Mouse (Mus musculus) gastrocnemius, adult 18-20 months (tissue): ENCODE measurements around the gene Hdac7. TPM values are rescaled to one million over a fixed set of nuclear protein-coding genes. Genes with fewer than 3 reads are reported as not detected.
"Not testable (repeated sequence)": the region's sequence is repeated elsewhere in the genome, so short reads cannot be mapped to it uniquely, and the experiment has no call there.

Source experiments
- DNase-seq: peaks from one replicate; pipeline ENCODE4 v3.0.0; 2021; ENCODE audit warnings: low spot score
- long read RNA-seq, 2 experiments: library from polyadenylated mRNA; stranded (forward); transcript quantifications; one replicate each; pipeline ENCODE4 v2.0.0; 2021
- total RNA-seq, 2 experiments: library from RNA; stranded (reverse); gene quantifications; 2 replicates each; pipeline ENCODE4 v1.2.3; 2021

The Hdac7 gene
- total RNA-seq = 10 to 100 TPM in 1 of 2 experiments, 1 to 10 TPM in 1; 6.2 to 10.3 TPM
- long read RNA-seq, experiment 1, full-length matches to known transcripts = 2 of 19 reads
- long read RNA-seq, experiment 1, partial matches to known transcripts = 6 of 19 reads
- long read RNA-seq, experiment 1, other reads (novel, unspliced or antisense) = 11 of 19 reads
- long read RNA-seq, experiment 2, partial matches to known transcripts = 2 of 16 reads
- long read RNA-seq, experiment 2, other reads (novel, unspliced or antisense) = 14 of 16 reads

- no peak for DNase-seq
Measured at GRCm38 (mm10) chr15:97844037-97845034, at the start of gene Hdac7. TSS of gene Hdac7 (minus strand) at chr15:97844502.

DNA sequence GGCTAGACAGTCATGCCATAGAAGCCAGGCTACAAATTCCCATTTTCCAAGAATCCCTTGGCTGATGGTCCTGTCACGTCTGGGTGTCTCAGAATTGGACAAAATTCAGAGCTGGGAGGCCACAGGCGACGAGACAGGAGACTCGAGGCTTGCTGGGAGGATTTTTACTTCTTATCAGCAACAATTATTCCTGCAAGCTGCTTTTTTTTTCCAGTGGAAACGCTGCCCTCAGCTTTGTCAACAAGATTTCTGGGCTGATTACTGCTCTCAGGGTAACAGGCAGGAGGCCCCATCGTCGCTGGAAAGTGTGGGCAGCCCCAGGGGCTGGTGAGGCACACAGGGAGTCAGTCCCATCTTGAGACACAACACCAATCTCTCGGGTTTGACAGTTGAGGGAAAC lies 48.2 kb upstream of the Hdac7 start:
- DNase-seq = no peak

DNA sequence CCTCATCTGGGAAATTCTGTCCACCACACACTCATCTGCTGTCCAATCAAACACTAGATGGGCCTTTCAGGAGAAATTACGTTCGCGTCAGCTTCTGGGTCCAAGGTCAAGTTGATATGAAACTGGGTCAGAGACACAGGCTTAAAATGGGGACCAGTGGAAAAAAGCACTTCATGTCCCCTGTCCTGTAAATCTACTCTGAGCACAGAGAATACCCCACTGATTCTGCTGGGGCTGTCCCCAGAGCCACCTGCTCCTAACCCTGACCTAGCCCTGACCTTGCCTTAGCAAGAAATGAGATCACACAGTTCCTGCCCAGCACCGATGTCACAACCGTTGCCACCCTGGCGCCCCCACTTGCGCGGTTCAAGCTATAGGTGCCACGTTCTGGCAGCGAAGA lies 46.1 kb upstream of the Hdac7 start:
- DNase-seq = no peak

GRCm38 (mm10) chr15:97890017-97890416 lies 45.7 kb upstream of the Hdac7 start:
- no peak for DNase-seq

- DNase-seq = no peak
Measured at GRCm38 (mm10) chr15:97887541-97888016, 43.3 kb upstream of the Hdac7 start.

GRCm38 (mm10) chr15:97881423-97881822 lies 37.1 kb upstream of the Hdac7 start:
- no peak for DNase-seq

- DNase-seq = no peak
Measured at GRCm38 (mm10) chr15:97880441-97880840, 36.1 kb upstream of the Hdac7 start.

DNA sequence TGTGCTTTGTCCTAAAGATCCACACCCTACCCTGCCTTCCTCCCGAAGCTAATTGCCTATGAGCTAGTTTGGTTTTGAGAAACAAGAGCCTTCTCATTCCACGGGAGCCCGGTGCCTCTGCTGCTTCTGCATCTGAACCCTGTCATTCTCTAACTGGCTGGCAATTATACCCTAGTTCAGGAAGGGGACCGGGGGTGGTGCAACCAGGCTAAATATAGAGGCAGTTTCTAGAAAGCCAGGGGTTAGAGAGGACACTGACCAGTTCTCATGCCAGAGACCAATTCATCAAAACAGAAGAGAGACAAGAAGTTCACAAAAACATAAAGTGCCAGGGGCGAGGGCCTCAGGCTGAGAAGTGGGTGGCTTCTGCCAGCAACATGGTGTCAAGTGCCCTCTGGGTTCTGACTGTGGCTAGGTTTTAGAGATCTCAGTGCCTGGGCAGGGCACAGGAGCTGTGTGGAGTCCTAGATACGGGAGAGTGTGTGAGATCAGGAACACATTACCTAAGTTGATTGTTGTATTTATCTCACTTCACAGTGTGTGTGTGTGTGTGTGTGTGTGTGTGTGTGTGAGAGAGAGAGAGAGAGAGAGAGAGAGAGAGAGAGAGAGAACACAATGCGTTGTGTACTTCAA lies 34.5 kb upstream of the Hdac7 start:
- DNase-seq = peak; percentile 10

GRCm38 (mm10) chr15:97875784-97876183 lies 31.5 kb upstream of the Hdac7 start:
- no peak for DNase-seq

DNA sequence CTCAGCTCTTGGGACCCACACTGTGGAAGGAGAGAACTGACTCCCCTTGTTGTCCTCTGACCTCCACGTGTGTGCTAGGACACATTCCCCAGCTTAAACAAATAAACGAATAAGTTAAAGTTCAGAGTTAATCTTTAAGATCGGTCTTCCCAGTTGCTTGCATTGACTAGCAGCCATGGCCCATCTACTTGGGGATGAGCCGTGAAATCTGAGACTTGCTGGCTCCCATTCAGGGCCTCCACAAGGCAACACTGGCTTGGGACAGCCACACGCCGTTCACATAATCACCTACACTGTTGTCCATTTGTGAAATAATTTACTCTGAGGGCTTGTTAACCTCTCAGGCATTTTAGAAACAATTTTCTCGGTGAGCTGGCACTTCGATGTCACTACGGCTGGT lies 29.4 kb upstream of the Hdac7 start:
- no peak for DNase-seq

- DNase-seq = no peak
Measured at GRCm38 (mm10) chr15:97872161-97872560, 27.9 kb upstream of the Hdac7 start.

GRCm38 (mm10) chr15:97871055-97872030 lies 27.0 kb upstream of the Hdac7 start:
- no peak for DNase-seq

DNA sequence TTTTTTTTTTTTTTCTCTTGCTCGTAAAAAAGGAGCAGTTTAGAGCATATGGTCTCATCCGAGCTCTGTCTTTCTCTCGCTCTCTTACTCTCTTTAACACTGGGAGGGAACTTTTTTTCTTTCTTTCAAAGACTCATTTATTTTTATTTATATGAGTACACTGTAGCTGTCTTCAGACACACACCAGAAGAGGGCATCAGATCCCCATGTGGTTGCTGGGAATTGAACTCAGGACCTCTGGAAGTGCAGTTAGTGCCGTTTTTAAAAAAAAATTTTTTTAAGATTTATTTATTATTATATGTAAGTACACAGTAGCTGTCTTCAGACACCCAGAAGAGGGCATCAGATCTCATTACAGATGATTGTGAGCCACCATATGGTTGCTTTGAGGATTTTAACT lies 25.8 kb upstream of the Hdac7 start:
- not testable (repeated sequence) for DNase-seq

DNA sequence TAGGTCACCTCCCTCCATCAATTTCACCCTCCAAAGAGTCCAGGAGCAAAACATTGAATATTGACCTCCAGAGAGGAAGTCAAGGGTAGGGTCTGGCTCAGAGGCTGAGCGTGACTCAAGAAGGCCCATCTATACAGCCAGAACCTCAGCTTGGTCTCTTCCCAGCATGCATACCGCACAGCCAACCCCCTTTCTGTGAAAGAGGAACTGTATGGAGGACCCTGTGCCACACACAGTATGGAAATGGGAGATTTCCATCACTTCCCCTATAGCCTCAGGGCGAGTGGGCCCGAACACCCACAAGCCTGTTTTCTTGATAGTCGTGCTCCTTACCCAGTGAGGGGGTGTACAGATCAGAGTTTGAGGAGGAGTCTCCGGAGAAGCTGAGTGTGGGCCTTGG lies 24.7 kb upstream of the Hdac7 start:
- DNase-seq = no peak

DNA sequence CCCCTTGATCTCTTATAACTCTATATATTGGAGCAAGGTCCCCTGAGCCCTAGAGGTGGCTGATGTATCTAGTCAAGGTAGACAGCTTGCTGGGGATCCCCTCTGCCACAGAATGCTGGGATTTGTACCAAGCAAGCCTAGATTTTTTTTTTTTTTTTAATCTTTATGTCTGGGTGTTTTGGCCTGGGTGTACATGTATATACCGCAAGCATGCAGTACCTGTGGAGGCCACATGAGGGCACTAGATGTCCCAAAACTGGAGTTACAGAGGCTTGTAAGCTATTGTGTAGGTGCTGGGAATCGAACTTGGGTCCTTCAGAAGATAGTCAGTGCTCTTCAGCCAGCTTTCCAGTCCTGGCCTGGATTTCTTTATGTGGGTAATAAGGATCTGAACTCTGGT lies 21.7 kb upstream of the Hdac7 start:
- no peak for DNase-seq

DNA sequence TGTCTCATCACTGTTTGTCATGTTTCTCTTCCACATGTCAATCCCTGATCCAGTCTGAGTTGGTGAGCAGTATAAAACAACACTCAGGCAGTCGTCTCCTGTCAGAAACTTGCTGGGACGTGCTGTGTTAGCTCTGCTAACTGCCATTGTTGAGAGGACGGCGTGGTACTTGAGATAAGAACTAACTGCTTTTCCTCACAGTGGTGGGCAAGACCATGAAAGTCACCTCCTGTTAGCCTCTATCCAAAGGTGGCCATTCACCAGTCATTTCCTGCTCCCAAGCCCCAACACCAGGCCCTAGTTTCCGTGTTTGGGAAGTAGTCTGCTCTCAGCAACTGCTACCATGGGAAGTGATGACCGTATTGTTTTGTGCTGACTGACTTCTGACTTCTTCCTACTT lies 20.9 kb upstream of the Hdac7 start:
- no peak for DNase-seq

DNA sequence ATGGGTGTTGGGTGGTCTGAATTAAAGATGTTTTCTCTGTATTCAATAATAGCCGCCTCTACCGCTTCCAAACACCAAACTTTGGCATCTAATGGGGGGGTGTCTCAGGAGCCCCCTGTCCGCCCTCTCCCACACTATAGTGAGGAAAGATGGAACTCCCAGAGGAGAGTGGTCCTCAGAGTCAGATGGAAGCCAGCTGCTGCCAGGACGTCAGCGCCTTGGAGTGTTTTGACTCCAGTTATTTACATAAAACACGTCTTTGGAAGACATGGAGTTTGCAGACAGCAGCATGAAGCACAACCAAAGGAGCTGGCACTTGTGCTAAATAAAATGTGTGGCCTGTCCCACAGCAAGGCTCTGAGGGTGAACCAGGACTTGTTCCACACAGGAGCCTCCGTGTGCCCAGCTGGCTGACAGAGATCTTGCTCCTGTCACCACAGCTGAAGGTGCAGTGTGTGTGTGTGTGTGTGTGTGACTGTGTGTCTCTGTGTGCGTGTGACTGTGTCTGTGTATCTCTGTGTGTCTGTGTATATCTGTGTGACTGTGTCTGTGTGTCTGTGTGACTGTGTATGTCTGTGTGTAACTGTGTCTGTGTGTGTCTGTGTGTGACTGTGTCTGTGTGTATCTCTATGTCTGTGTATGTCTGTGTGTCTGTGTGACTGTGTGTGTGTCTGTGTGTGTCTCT lies 20.2 kb upstream of the Hdac7 start:
- no peak for DNase-seq

DNA sequence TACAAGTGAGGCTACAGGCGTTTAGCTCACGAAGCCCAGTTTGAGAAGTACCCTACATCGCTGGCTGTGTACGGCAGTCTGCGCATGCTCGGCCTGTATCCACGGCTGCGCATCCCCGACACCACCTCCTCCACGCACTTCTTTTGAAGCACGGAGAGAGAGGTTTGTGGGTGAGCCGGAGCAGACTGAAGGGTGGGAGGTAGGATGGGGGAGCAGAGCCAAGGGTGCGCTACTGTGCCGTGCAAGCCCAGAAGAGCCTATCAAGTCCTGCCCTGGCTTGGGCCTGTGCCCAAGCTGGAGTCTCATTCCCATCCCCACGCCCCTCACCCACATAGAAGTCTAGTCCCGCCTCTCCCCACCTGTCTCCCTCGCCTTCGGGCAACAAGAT lies 19.2 kb upstream of the Hdac7 start:
- DNase-seq = no peak

DNA sequence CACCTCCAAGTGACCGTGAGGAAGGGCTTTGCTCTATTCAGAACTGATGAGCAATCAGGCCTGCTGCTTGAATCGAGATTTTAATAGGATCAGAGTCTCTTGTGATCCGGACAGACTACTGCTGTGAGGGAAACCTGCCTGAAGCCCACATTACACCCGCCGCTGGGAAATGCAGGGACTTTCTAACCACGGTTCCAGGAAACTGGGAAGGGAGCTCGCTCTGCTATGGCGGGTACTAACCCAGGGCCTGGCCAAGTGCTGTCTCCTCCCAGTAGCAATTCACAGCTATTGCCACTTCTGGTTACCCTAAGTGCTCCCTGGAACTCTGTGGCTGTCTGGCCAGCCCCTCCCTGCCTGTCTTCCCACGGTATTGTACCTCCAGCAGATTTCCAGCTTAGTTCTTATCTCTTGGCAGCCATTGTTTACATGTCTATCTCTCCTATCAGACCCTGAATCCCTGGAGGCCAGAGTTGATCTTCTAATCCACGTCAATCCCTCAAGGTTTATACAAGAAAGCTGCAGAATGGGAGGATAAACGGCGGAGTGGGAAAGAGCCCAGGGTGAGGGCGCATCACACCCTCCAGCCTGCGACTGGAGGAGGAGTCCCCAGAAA lies 18.7 kb upstream of the Hdac7 start:
- no peak for DNase-seq

DNA sequence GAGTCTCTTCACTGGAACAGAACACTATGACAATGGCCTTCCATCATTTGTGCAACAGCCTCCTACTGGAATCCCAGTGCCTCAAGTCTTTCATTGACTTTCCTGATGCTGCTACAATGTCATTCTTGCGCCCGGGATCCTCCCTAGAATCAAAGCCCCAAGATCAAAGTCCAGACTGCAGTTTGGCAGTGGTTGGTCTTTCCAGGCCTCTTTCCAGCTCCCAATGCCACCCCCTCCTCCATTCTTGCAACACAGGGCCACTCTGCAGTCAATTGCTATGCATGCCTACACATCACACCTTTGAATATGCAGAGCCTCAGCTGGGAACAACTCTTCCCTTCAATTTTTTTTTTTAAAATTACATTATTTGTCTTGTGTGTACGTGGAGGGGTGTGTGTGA lies 16.1 kb upstream of the Hdac7 start:
- no peak for DNase-seq
